Mouse (Mus musculus): Measurements from ENCODE around the gene Fbxw5. TPM values are rescaled to one million over a fixed set of nuclear protein-coding genes. Genes with fewer than 3 reads are reported as not detected.

Fbxw5 gene
- polyA plus RNA-seq, 1 experiment from 2014 or later: 65.7 TPM

DNA sequence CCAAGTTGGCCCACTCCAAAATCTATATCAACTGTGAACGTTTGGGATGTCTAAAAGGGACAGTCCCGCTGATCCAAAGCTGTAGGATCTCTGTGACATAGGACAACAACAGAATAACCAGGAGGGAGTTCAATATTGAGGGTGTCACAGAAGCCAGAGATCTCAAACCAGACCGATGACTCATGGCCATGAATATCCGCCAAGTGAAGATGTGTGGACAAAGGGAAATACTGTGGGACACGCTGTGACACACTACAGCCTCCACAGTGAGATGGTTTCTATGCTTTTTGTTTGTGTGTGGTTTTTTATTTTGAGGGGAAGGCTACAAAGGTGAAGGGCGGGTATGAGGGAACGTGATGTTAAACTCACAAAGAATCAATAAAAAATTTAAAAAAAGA lies 11.9 kb upstream of the Fbxw5 start:
- no peak for DNase-seq (ENCODE audit: low spot score)

GRCm38 (mm10) chr2:25492988-25493387 lies 7.6 kb upstream of the Fbxw5 start:
- no peak overlapping the region for H3K4me3 ChIP-seq (replicated peaks; ENCODE audit: low read depth, low read length)
- no peak for ATAC-seq (replicated peaks; ENCODE audit: low FRiP score, low read depth)
- no peaks in the 10 kb centered on the region for H3K9me3 ChIP-seq (replicated peaks; ENCODE audit: low read length)
- no peak overlapping the region for H3K9ac ChIP-seq (ENCODE audit: low read depth, low read length)
- no peaks in the 10 kb centered on the region for H3K4me1 ChIP-seq (replicated peaks; ENCODE audit: insufficient read depth, low read length)
- no peak for DNase-seq (ENCODE audit: low spot score)
- 78% methylated on average over 5 of the region's 5 CpGs for WGBS
- no peaks in the 10 kb centered on the region for H3K27me3 ChIP-seq (ENCODE audit: insufficient read depth, low read length)
- TF ChIP-seq CTCF (IDR thresholded peaks at IDR 0.05; ENCODE audit: low read depth): no peak
- no peak overlapping the region for H3K27ac ChIP-seq
- no peaks in the 10 kb centered on the region for H3K36me3 ChIP-seq (ENCODE audit: insufficient read depth, low read length)
- H3K4me2 ChIP-seq (ENCODE audit: low read length): no peak overlapping the region

More for the DNA sequence above, 11.9 kb upstream of the Fbxw5 start:
- H3K27ac ChIP-seq: no peak overlapping the region
- H3K27me3 ChIP-seq (ENCODE audit: insufficient read depth, low read length): no peaks in the 10 kb centered on the region; the same call in 1 of the 2 replicates
- TF ChIP-seq CTCF (IDR thresholded peaks at IDR 0.05; ENCODE audit: low read depth): no peak
- no peaks in the 10 kb centered on the region for H3K9me3 ChIP-seq (replicated peaks; ENCODE audit: low read length)
- H3K9ac ChIP-seq (ENCODE audit: low read depth, low read length): no peak overlapping the region
- ATAC-seq (replicated peaks; ENCODE audit: low FRiP score, low read depth): no peak
- no peak overlapping the region for H3K4me2 ChIP-seq (ENCODE audit: low read length)
- whole genome bisulfite sequencing: 79% methylated on average over 7 of the region's 7 CpGs
- H3K36me3 ChIP-seq (ENCODE audit: insufficient read depth, low read length): no peaks in the 10 kb centered on the region
- no peak overlapping the region for H3K4me3 ChIP-seq (replicated peaks; ENCODE audit: low read depth, low read length)
- H3K4me1 ChIP-seq (replicated peaks; ENCODE audit: insufficient read depth, low read length): no peaks in the 10 kb centered on the region

- Histone ChIP-seq H3K9ac (ENCODE audit: low read depth, low read length) (no peak within 1 kb of the TSS), H3K4me3 (replicated peaks; ENCODE audit: low read depth, low read length) (no peak within 1 kb of the TSS), H3K9me3 (replicated peaks; ENCODE audit: low read length) (no peaks in the 10 kb centered on the region), H3K4me1 (replicated peaks; ENCODE audit: insufficient read depth, low read length) (no peaks in the 10 kb centered on the region), H3K27me3 (ENCODE audit: insufficient read depth, low read length) (no peaks in the 10 kb centered on the region), H3K27ac (no peak within 1 kb of the TSS), H3K36me3 (ENCODE audit: insufficient read depth, low read length) (no peaks in the 10 kb centered on the region), H3K4me2 (ENCODE audit: low read length) (no peak within 1 kb of the TSS)
- 85% methylated on average over 5 of the region's 5 CpGs for WGBS
- ATAC-seq (replicated peaks; ENCODE audit: low FRiP score, low read depth) (no peak), DNase-seq (ENCODE audit: low spot score) (no peak)
- no peak for TF ChIP-seq CTCF (IDR thresholded peaks at IDR 0.05; ENCODE audit: low read depth)
Observed at GRCm38 (mm10) chr2:25493476-25493961, 7.0 kb upstream of the Fbxw5 start, which contains the start of gene Lcn12. Gene Lcn12, minus strand, starts transcription at chr2:25493911.

DNA sequence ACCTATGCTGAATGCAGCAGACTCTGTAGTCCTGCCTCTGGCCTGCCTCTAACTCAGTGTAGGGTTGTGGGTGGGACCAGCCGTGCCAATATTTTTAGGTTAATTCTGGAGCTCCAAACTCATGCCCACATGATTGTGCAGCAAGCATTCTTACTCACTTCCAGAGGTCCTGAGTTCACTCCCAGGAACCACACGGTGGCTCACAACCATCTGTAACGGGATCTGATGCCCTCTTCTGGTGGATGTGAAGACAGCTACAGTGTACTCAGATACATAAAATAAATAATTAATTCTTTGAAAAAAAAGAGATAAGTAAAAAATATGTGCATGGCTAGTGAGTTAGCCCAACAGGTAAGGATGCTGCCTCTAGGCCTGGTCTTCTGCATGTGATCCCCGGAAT lies 4.1 kb upstream of the Fbxw5 start:
- no peak overlapping the region for H3K9ac ChIP-seq (ENCODE audit: low read depth, low read length)
- H3K9me3 ChIP-seq (replicated peaks; ENCODE audit: low read length): no peaks in the 10 kb centered on the region
- no peaks in the 10 kb centered on the region for H3K36me3 ChIP-seq (ENCODE audit: insufficient read depth, low read length)
- DNase-seq (ENCODE audit: low spot score) (peak; percentile 62), ATAC-seq (replicated peaks; ENCODE audit: low FRiP score, low read depth) (no peak)
- peak; percentile 83 for TF ChIP-seq CTCF (IDR thresholded peaks at IDR 0.05; ENCODE audit: low read depth)
- no peaks in the 10 kb centered on the region for H3K27me3 ChIP-seq (ENCODE audit: insufficient read depth, low read length)
- no peak overlapping the region for H3K4me2 ChIP-seq (ENCODE audit: low read length)
- no peak overlapping the region for H3K27ac ChIP-seq
- H3K4me1 ChIP-seq (replicated peaks; ENCODE audit: insufficient read depth, low read length): peaks cover 7% of the 10 kb centered on the region
- no peak overlapping the region for H3K4me3 ChIP-seq (replicated peaks; ENCODE audit: low read depth, low read length)
- WGBS: 41% methylated on average over 4 of the region's 4 CpGs

DNA sequence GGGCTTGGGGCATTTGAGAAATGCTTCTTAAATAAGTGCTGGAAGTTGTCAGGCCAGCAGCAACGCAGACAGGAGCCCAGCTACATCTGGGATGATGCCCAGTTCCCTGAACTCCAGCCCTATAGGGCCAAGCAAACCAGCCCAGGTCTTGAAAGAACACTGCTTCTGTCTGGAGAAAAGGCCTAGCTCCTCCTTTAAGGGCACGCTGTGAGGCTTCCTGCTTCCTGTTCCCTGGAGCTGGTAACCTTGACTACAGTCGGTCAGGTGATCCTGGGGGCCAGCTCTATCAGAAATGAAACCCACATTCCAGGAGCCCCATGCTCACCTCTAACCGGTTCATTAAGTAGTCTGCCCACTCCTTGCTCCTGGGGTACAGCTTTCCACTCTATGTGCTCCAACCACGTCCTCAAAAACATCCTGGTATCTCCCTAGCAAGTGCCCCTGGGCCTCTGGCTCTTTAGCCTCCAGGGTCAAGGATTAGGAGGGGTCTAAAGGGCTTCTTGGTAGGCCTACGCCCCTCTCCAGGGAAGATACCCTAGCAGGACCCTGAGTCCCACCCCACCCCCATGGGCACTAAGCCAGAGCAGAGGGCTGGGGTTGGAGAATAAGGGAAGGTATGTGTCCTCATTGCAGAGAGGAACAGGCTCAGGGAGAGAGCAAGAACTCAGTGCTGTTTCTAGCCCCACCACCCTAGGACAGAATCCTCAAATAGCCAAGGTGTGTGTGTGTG lies 2.5 kb upstream of the Fbxw5 start:
- no peak; the same call in 1 of the 2 replicates for ATAC-seq (replicated peaks; ENCODE audit: low FRiP score, low read depth)

GRCm38 (mm10) chr2:25498622-25499478 lies 1.7 kb upstream of the Fbxw5 start:
- peaks cover 9% of the 10 kb centered on the region; the same call in 1 of the 2 replicates for H3K36me3 ChIP-seq (ENCODE audit: insufficient read depth, low read length)
- H3K27ac ChIP-seq: peak overlapping the region; percentile 83
- H3K9ac ChIP-seq (ENCODE audit: low read depth, low read length): no peak overlapping the region
- no peak overlapping the region for H3K4me3 ChIP-seq (replicated peaks; ENCODE audit: low read depth, low read length)
- peak; percentile 29; the same call in 1 of the 2 replicates for TF ChIP-seq CTCF (IDR thresholded peaks at IDR 0.05; ENCODE audit: low read depth)
- H3K9me3 ChIP-seq (replicated peaks; ENCODE audit: low read length): no peaks in the 10 kb centered on the region
- peaks cover 15% of the 10 kb centered on the region for H3K4me1 ChIP-seq (replicated peaks; ENCODE audit: insufficient read depth, low read length)
- DNase-seq (ENCODE audit: low spot score) (no peak), ATAC-seq (replicated peaks; ENCODE audit: low FRiP score, low read depth) (no peak)
- no peaks in the 10 kb centered on the region for H3K27me3 ChIP-seq (ENCODE audit: insufficient read depth, low read length)
- H3K4me2 ChIP-seq (ENCODE audit: low read length): no peak overlapping the region
- 70% methylated on average over 15 of the region's 15 CpGs for WGBS

More for the DNA sequence above, 2.5 kb upstream of the Fbxw5 start:
- no peak overlapping the region for H3K4me2 ChIP-seq (ENCODE audit: low read length)
- no peaks in the 10 kb centered on the region for H3K9me3 ChIP-seq (replicated peaks; ENCODE audit: low read length)
- no peak for TF ChIP-seq CTCF (IDR thresholded peaks at IDR 0.05; ENCODE audit: low read depth)
- 43% methylated on average over 6 of the region's 6 CpGs for WGBS
- no peaks in the 10 kb centered on the region for H3K27me3 ChIP-seq (ENCODE audit: insufficient read depth, low read length)
- H3K36me3 ChIP-seq (ENCODE audit: insufficient read depth, low read length): 0 out of 2 replicates have a peak, but pooled peaks cover 5% of the 10 kb centered on the region
- H3K9ac ChIP-seq (ENCODE audit: low read depth, low read length): 0 out of 2 replicates have a peak overlapping the region, but pooled peaks have one; percentile 35
- H3K27ac ChIP-seq: peak overlapping the region; percentile 83
- H3K4me3 ChIP-seq (replicated peaks; ENCODE audit: low read depth, low read length): no peak overlapping the region
- H3K4me1 ChIP-seq (replicated peaks; ENCODE audit: insufficient read depth, low read length): peaks cover 15% of the 10 kb centered on the region
- DNase-seq (ENCODE audit: low spot score): peak; percentile 56
